Mouse (Mus musculus) neural tube, embryonic 10.5 days (tissue): ENCODE results near the gene Adgrg3.

Source experiments
- DNase-seq: peaks from one replicate; pipeline ENCODE4 v3.0.0-alpha.2; 2017; ENCODE audit warnings: low spot score; ENCODE audit errors: extremely low spot score

The Adgrg3 gene

DNA sequence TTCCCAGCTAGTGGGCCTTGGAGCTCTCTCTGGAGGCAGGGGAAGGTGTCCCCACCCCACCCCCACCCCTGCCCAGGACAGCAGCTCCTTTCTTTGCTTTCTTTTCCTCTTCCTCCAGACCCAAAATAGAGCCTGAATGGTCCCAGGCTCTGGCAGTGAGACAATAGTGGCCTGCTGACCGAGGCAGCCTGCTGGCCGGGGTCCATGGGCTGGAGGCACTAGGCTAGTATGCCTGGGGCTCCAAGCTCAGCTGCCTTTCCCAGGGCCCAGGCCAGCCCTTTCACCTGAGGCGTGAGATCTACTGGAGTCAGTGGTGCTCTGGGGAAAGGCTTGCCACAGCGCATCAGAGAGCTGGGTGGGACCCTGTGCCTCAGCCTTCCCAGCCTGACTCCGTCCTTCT is 25.0 kb upstream of the Adgrg3 start:
- no peak for DNase-seq

DNA sequence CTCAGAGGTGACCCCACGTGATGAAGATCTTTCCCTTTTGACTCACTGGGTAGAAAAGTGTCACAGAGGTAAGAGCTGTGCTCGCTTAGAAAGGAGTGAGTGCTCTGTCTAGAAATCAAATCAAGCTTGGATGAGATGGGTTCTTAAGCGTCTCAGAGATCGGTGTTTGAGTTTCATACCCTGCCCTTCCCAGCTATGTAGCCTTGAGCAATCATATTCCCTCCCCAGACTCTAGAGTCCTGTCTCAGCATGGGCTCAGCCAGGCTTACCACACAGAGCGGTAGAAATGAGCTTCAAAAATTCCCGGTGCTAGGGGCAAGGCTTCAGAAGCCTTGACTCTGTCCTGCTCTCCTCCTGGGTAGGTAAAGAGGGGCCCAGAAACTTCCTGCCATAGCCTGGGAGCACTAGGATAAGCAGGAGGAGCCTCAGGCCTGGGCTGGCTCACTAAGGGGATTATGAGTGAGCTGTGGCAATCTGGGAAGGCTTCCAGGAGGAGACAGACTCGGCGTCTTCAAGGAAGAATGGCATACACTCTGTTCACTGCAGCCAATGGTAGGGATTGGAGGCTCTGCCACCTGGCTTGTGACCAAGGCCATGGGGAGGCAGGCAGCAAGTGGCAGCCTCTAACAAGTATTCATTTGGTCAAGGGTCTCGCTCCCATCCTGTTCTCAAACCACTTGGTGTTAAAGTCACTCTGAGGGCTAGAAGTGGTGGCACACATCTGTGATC is 24.3 kb upstream of the Adgrg3 start:
- DNase-seq = no peak

DNA sequence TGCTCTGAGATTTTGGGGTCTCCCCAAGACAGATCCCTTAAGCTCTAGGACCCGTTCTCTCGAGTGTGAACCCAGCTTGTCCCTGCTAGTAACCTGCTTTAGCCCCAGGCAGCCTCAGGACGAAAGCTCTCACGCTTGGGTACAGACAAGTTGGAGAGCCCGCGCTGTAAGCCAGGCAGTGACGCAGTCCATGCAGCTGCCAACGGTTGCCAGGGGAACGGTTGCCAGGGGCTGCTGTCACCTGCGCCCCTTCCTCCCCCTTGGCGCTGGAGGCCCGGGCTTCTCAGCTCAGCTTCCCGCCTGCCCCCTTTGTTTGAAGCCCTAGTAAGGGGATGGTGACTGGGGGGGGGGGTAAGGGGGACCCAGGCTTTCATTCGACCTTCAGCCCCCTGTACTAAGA is 23.5 kb upstream of the Adgrg3 start:
- DNase-seq = peak; percentile 88

DNA sequence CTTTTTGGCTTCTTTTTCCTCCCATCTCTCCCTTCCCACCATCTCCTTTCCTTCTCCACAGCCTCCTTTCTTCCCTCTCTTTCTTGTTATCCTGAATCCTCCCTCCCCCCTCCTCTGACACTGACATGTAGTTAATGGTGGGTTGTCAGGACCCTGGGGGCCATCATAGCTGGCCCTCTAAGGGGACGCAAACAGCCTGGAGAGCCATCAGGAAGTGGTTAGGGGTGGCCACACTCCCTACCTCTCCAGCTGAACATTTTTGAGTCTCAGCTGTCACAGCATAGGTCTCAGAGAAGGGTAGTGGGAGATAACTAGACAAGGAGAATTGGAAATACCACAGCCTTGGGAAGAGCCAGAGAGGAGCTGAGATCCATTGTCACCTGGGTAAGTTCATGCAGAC is 23.0 kb upstream of the Adgrg3 start:
- no peak for DNase-seq

- no peak for DNase-seq
Measured at GRCm38 (mm10) chr8:94995336-94995893, 22.1 kb upstream of the Adgrg3 start.

DNA sequence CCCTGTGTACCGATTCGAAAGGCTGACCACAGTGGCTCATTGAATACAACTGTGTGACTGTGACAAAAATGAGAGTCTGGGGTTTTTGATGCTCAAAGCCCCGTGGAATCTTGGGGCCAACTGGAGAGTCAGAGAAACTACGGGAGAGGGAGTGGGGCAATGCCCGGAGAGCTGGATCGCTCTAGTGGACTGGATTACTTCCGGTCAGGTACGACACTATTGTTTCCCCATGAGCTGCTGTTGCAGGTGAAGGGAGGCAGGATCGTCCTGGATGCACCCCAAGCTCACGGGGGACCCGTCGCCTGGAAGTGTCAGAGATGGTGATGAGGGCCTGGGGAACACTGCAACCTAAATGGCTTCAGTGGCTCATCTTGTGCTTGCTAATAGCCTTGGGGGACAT is 21.5 kb upstream of the Adgrg3 start:
- DNase-seq = no peak

- no peak for DNase-seq
Measured at GRCm38 (mm10) chr8:94996899-94997856, 20.3 kb upstream of the Adgrg3 start.

GRCm38 (mm10) chr8:94997857-94998243 is 19.6 kb upstream of the Adgrg3 start:
- DNase-seq = no peak

DNA sequence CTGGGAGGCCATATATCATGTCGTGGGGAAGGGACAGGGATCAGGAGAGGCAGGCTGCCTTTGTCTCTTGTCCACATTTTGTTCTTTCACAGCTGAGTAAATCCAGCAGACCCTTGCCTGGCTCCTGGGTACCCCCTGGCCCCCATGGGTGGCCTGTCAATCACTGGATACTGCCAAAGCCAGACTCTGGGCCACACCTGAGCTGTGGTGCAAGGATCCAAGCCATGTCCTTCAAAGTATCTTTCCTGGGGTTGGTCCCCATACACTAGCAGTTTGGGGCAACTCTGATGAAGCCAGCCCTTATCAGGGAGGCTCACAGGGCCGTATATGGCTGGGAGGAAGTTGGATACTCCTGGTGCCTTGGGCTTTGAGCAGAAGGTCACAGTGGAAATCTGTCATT is 19.1 kb upstream of the Adgrg3 start:
- DNase-seq = no peak

- DNase-seq = no peak
Measured at GRCm38 (mm10) chr8:94999004-94999403, 18.5 kb upstream of the Adgrg3 start.

DNA sequence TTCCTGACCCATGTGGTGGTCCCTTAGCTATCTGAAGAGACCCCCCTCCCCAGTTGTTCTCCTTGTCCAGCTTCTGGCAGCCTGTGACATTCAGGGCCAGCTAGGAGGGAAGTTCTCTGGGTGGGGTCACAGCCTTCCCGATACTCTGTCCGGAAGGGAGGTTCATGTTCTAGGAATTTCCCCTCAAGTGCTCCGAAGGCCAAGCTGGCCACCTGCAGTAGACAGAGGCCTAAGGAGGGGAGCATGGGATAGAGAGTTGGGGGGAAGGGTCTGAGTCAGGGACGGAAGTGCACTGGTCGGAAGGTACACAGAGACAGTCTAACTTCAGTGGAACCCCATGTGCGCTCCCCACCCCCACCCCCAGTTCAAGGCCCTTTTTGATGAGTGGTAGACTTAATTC is 17.5 kb upstream of the Adgrg3 start:
- DNase-seq = no peak

DNA sequence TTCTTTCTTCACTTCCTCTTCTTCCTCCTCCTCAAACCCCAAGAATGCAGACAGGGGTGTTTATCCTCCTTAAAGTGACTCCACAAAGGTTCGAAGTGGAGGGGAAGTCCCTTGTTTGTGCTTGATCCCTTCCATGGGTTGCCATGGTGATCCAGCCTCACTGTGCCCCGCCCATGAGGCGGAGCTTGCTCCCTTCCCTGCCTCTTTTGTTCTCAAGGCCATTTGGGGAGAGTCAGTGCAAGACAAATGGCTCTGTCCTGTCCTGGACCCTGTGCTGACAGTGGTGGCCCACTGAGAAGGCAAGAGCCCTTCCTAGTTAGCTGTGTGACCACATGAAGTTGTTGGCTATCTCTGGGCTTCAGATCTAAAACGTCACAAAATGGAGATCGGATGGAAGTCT is 16.8 kb upstream of the Adgrg3 start:
- DNase-seq = peak; percentile 81

DNA sequence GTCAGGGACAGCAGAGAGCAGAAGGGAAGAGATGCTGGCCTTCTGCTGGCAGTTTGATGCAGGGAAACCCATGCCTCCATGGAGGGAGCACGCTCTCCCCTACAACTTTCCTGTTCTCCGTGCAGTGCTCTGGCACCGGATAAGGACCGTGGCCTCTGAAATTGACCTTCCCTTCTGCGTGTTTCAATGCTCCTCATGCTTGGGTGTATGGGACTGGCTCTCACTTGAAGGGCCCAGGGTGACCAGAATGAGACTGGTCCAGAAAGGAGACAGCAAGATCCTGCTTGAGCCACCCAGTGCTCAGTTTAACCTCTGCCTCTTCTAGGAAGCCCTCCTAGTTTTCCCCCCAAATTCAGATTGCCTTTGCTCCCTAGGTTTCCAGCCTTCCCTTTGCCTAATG is 16.3 kb upstream of the Adgrg3 start:
- DNase-seq = no peak

DNA sequence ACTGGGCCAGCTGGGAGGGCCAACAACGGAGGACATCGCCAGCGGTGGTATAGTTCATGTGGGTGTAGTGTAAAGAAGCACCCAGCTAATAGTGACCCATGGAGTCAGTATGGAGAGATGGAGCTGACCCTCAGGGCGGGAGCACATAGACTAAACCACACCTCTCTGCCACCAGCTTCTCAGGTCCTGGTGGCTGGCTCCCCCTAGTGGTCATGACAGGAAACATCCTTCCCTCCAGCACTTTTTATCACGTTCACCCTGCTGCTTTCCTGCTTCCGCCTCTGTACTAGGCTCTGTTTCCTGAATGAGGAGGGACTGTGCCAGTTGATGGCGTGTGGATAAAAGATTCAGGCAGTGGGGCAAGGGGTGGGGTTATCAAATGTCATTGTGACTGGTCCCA is 15.8 kb upstream of the Adgrg3 start:
- DNase-seq = peak; percentile 79

DNA sequence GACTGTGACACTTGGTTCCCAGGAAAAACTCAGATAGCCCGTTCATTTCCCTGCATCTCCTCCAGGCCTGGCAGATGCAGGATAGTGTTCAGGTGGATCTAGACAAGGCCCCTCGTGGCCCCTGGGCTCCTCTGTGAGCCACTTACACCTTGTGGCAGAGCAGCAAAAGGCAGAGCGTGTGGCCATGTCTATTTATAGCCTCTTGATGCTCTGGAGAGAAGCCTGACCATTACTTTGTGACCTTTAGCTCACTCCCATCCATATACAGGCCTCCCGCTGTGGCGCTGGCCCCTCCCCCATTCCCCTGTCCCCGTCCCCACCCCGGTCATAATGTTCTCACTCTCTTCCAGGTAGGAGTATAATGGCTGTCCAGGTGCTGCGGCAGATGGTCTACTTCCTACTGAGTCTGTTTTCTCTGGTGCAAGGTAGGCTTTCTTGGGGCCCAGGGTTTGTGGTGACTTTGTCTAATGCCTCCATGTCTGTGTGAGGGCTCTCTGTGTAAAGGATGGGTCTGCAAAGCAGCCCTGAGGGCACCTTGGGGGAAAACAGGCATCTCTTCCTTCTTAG is 15.3 kb upstream of the Adgrg3 start:
- DNase-seq = no peak

DNA sequence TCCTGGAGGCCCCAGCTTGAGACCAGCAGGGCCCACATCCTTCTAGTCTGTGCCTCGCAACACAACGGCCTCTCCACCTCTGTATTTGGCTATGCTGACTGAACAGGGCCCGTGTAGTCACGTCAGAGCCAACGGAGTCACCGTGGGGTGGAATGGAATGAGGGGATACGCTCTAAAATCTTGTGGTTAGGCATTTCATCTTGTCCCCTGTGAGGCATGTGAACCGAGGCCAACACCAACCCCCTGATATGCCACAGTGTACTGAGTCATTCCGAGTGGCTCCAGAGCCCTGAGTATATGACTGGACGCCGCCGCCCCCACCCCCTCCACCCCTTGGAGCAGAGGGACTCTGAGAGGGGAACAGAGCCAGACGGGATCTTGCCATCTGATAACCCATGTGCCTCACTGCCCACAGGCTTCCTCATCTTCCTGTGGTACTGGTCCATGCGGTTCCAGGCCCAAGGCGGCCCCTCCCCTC is 5.0 kb upstream of the Adgrg3 start:
- no peak for DNase-seq

DNA sequence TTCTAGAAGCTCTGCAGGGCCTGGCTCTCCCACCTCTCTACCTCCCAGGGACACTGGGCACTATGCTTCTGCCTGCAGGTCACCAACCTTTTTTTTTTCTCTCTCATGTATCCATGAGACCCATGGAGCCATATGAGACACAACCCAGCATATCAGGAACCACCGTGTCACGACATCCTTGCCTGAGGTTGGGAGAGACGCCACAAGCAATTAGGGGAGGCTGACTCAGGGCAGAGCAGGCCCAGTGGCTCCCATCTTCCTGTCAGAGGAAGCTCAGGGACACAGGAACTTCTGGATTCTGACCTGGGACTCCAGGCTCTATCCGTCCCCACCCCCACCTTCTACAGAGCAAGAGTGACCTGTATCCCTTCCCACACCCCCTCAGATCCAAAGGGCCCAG is 1.6 kb upstream of the Adgrg3 start:
- DNase-seq = no peak

DNA sequence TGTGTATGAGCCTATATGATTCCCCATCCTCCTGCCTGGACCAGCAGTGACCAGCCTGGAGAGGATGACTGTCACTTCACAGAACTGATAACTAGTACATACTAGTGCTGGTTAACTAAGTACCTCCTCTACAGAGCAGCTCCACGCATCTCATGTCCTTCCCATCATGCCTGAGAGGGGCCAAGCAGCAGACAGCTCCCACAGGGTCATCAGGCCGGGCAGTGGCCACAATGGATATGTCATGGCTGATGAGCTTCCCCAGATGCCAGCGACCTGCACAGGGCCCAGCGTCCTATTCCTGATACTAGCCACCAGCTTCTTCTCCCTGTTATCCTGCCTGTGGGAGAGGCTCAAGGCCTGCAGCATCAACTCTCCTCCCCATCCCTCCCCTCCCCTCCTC is 808 bp upstream of the Adgrg3 start:
- DNase-seq = no peak

GRCm38 (mm10) chr8:95017969-95018635 is 610 bp downstream of the Adgrg3 start:
- no peak for DNase-seq

DNA sequence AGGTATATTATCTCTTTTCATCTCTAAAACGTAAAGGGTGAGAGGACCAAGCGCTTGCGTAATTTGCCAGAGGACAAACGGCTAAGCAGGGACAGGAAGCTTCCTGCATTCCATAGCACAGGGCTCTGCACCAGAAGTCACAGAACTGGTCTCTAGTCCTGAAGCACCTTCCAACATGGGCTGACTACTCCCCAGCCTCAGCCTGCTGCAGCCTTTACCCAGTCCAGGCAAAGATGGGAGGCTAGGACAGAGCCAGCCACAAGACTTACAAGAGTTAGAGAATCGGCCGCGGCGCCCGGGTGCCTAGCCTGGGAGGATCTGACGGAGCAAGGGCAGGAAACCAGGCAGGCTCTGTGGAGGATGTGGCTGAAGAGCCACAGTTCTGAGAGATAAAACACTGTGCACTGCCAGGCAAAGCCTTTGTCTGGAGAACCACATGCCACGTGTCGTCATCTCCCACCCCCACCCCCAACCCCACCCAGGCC is 2.8 kb downstream of the Adgrg3 start:
- DNase-seq = no peak

DNA sequence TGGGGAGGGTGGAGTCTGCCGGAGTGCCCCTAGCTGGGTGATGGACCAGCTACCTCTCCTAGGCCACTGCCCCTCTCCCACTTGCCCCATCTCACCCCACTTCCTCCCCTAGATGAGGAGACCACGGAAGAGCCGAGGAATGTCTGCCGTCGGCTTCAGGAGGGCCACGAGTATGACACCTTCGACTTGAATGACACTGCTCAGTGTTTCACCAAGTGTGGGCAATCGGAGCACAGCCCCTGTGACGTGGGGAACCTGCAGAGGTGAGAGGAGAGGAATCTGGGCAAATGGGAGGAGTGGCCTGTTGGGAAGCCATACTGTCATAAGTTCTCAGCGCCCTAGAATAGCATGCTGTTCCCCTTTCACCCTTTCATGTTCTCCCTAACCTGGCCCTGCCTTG is 3.3 kb downstream of the Adgrg3 start:
- DNase-seq = no peak
